Mouse (Mus musculus) ES-Bruce4 (cell line): ENCODE results near the gene Umad1. TPM values are rescaled to one million over a fixed set of nuclear protein-coding genes. Genes with fewer than 3 reads are reported as not detected.

Experiments used
- H3K27ac ChIP-seq: 2 replicates; pipeline ENCODE4 v1.5.1; 2012; ENCODE audit warnings: low read length, inconsistent platforms; ENCODE audit not compliant: insufficient read depth
- H3K27me3 ChIP-seq: 2 replicates; pipeline ENCODE4 v1.6.1; 2012; ENCODE audit warnings: mild to moderate bottlenecking, low read length, inconsistent platforms; ENCODE audit not compliant: control insufficient read depth, poor library complexity, insufficient read depth, severe bottlenecking
- H3K36me3 ChIP-seq: 2 replicates; pipeline ENCODE4 v1.6.1; 2012; ENCODE audit warnings: inconsistent platforms, mild to moderate bottlenecking, low read length, moderate library complexity; ENCODE audit not compliant: control insufficient read depth, poor library complexity, insufficient read depth, severe bottlenecking
- H3K4me1 ChIP-seq: one replicate; pipeline ENCODE4 v1.8.1; 2011; ENCODE audit warnings: low read length; ENCODE audit not compliant: control insufficient read depth, insufficient read depth
- H3K4me3 ChIP-seq: 2 replicates; pipeline ENCODE4 v1.5.1; 2011; ENCODE audit warnings: low read depth, mild to moderate bottlenecking, low read length
- H3K9ac ChIP-seq: 2 replicates; pipeline ENCODE4 v1.6.1; 2012; ENCODE audit warnings: low read depth, mild to moderate bottlenecking, inconsistent platforms; ENCODE audit not compliant: poor library complexity, severe bottlenecking
- H3K9me3 ChIP-seq: replicated peaks from 2 replicates; pipeline ENCODE4 v1.6.1; 2012; ENCODE audit warnings: mild to moderate bottlenecking, low read length, inconsistent platforms; ENCODE audit not compliant: control insufficient read depth, poor library complexity, insufficient read depth, severe bottlenecking
- CTCF ChIP-seq: IDR thresholded peaks from one replicate; pipeline ENCODE4 v1.8.1; 2011; ENCODE audit warnings: low read depth, low read length
- EP300 ChIP-seq: IDR thresholded peaks from 2 replicates; pipeline ENCODE4 v1.6.1; 2011; ENCODE audit warnings: low read depth, low read length; ENCODE audit not compliant: insufficient read depth
- POLR2A ChIP-seq: IDR thresholded peaks from one replicate; pipeline ENCODE4 v1.8.1; 2011; ENCODE audit warnings: low read length; ENCODE audit not compliant: insufficient read depth
- polyA plus RNA-seq: library from polyadenylated mRNA; stranded (reverse); fragments of >200 nt; gene quantifications from 2 replicates; pipeline ENCODE4 v1.2.4, GENCODE M21; 2011; ENCODE audit warnings: low read depth; ENCODE audit not compliant: missing spikeins, insufficient read depth, insufficient read length

Gene Umad1
- polyA plus RNA-seq, 1 experiment: 2.5 TPM

DNA sequence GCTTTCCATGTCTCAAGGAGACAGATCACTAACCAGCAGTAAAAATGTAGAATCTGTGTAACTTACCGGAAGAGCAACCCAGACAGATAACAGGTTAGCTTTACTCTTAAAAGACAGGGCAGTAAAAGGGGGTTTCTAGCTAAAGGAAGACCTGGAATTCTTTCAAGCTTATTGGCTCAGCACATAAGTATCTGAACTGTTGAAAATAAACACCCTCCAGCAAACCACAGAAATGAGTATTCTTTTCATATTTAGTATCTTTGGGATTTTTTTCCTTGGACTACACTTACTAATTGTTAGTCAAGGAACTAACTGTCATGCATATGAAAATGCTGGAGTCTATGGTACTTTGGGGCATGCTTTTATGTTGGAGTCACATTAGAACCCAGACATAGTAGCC, 89.3 kb downstream of the Umad1 start:
- no peak overlapping the region for H3K4me3 ChIP-seq
- no peak overlapping the region for H3K27ac ChIP-seq
- H3K27me3 ChIP-seq: no peaks in the 10 kb centered on the region
- no peaks in the 10 kb centered on the region for H3K36me3 ChIP-seq
- TF ChIP-seq CTCF (no peak), POLR2A (no peak), EP300 (no peak)
- no peaks in the 10 kb centered on the region for H3K4me1 ChIP-seq
- no peak overlapping the region for H3K9ac ChIP-seq
- H3K9me3 ChIP-seq: no peaks in the 10 kb centered on the region

- no peak overlapping the region for H3K9ac ChIP-seq
- H3K4me1 ChIP-seq: no peaks in the 10 kb centered on the region
- TF ChIP-seq POLR2A (no peak), EP300 (no peak), CTCF (no peak)
- no peaks in the 10 kb centered on the region for H3K9me3 ChIP-seq
- no peak overlapping the region for H3K4me3 ChIP-seq
- H3K36me3 ChIP-seq: no peaks in the 10 kb centered on the region
- H3K27ac ChIP-seq: no peak overlapping the region
- H3K27me3 ChIP-seq: no peaks in the 10 kb centered on the region
Measured at GRCm38 (mm10) chr6:8349060-8349670, 90.1 kb downstream of the Umad1 start.

GRCm38 (mm10) chr6:8351507-8351906, 92.4 kb downstream of the Umad1 start:
- Histone ChIP-seq H3K4me1 (no peaks in the 10 kb centered on the region), H3K27ac (no peak overlapping the region), H3K36me3 (no peaks in the 10 kb centered on the region), H3K9me3 (no peaks in the 10 kb centered on the region), H3K4me3 (no peak overlapping the region), H3K27me3 (no peaks in the 10 kb centered on the region), H3K9ac (no peak overlapping the region)
- TF ChIP-seq POLR2A (no peak), EP300 (no peak), CTCF (no peak)

GRCm38 (mm10) chr6:8352533-8353168, 93.6 kb downstream of the Umad1 start:
- Histone ChIP-seq H3K27me3 (no peaks in the 10 kb centered on the region), H3K9ac (no peak overlapping the region), H3K36me3 (no peaks in the 10 kb centered on the region), H3K4me1 (no peaks in the 10 kb centered on the region), H3K27ac (no peak overlapping the region), H3K9me3 (no peaks in the 10 kb centered on the region), H3K4me3 (no peak overlapping the region)
- TF ChIP-seq EP300: no peak
- no peak for TF ChIP-seq CTCF
- TF ChIP-seq POLR2A: no peak

GRCm38 (mm10) chr6:8353461-8353860, 94.4 kb downstream of the Umad1 start:
- Histone ChIP-seq H3K27ac (no peak overlapping the region), H3K4me3 (no peak overlapping the region), H3K36me3 (no peaks in the 10 kb centered on the region), H3K27me3 (no peaks in the 10 kb centered on the region), H3K9ac (no peak overlapping the region), H3K9me3 (no peaks in the 10 kb centered on the region), H3K4me1 (no peaks in the 10 kb centered on the region)
- no peak for TF ChIP-seq POLR2A
- no peak for TF ChIP-seq CTCF

GRCm38 (mm10) chr6:8354846-8355245, 95.8 kb downstream of the Umad1 start:
- TF ChIP-seq POLR2A (no peak), EP300 (no peak), CTCF (no peak)
- Histone ChIP-seq H3K36me3 (no peaks in the 10 kb centered on the region), H3K9ac (no peak overlapping the region), H3K4me3 (no peak overlapping the region), H3K9me3 (no peaks in the 10 kb centered on the region), H3K4me1 (no peaks in the 10 kb centered on the region), H3K27me3 (no peaks in the 10 kb centered on the region), H3K27ac (no peak overlapping the region)
